Mouse (Mus musculus): Measurements from ENCODE around the gene 1700088E04Rik. TPM values are rescaled to one million over a fixed set of nuclear protein-coding genes. Genes with fewer than 3 reads are reported as not detected.
A peak's percentile ranks its signal among the peaks of the same experiment; 100 is the strongest.

The 1700088E04Rik gene
- polyA plus RNA-seq, 1 experiment: 115 TPM

GRCm38 (mm10) chr15:79131442-79131841 lies 9.6 kb downstream of the 1700088E04Rik start:
- TF ChIP-seq CTCF (IDR thresholded peaks at IDR 0.05; ENCODE audit: control insufficient read depth, insufficient read depth, insufficient replicate concordance, low read depth, low read length): no peak
- TF ChIP-seq POLR2A (IDR thresholded peaks at IDR 0.05; ENCODE audit: control insufficient read depth, low read depth, low read length): no peak
- H3K27ac ChIP-seq (ENCODE audit: control insufficient read depth, insufficient read depth, low read depth, low read length): peak overlapping the region; percentile 22
- H3K4me3 ChIP-seq (ENCODE audit: control insufficient read depth, low read depth, low read length): no peak overlapping the region
- H3K27me3 ChIP-seq (ENCODE audit: control insufficient read depth, insufficient read depth, low read length): no peaks in the 10 kb centered on the region
- no peaks in the 10 kb centered on the region for H3K36me3 ChIP-seq (ENCODE audit: control insufficient read depth, insufficient read depth, low read length)
- H3K4me1 ChIP-seq (ENCODE audit: control insufficient read depth, insufficient read depth, low read length): peaks cover 8% of the 10 kb centered on the region

- Histone ChIP-seq H3K27me3 (ENCODE audit: control insufficient read depth, insufficient read depth, low read length) (no peaks in the 10 kb centered on the region), H3K4me3 (ENCODE audit: control insufficient read depth, low read depth, low read length) (no peak overlapping the region), H3K27ac (ENCODE audit: control insufficient read depth, insufficient read depth, low read depth, low read length) (no peak overlapping the region), H3K4me1 (ENCODE audit: control insufficient read depth, insufficient read depth, low read length) (peaks cover 8% of the 10 kb centered on the region), H3K36me3 (ENCODE audit: control insufficient read depth, insufficient read depth, low read length) (no peaks in the 10 kb centered on the region)
- TF ChIP-seq CTCF (IDR thresholded peaks at IDR 0.05; ENCODE audit: control insufficient read depth, insufficient read depth, insufficient replicate concordance, low read depth, low read length) (no peak), POLR2A (IDR thresholded peaks at IDR 0.05; ENCODE audit: control insufficient read depth, low read depth, low read length) (no peak)
Observed at GRCm38 (mm10) chr15:79130782-79131181, 10.3 kb downstream of the 1700088E04Rik start.

- H3K4me3 ChIP-seq (ENCODE audit: control insufficient read depth, low read depth, low read length): no peak overlapping the region
- H3K27me3 ChIP-seq (ENCODE audit: control insufficient read depth, insufficient read depth, low read length): no peaks in the 10 kb centered on the region
- no peak overlapping the region for H3K27ac ChIP-seq (ENCODE audit: control insufficient read depth, insufficient read depth, low read depth, low read length)
- H3K4me1 ChIP-seq (ENCODE audit: control insufficient read depth, insufficient read depth, low read length): peaks cover 8% of the 10 kb centered on the region
- TF ChIP-seq CTCF (IDR thresholded peaks at IDR 0.05; ENCODE audit: control insufficient read depth, insufficient read depth, insufficient replicate concordance, low read depth, low read length) (no peak), POLR2A (IDR thresholded peaks at IDR 0.05; ENCODE audit: control insufficient read depth, low read depth, low read length) (no peak)
- H3K36me3 ChIP-seq (ENCODE audit: control insufficient read depth, insufficient read depth, low read length): no peaks in the 10 kb centered on the region; the same call in 1 of the 2 replicates
Observed at GRCm38 (mm10) chr15:79129311-79129710, 11.7 kb downstream of the 1700088E04Rik start.

GRCm38 (mm10) chr15:79128208-79128607 lies 12.8 kb downstream of the 1700088E04Rik start:
- Histone ChIP-seq H3K4me3 (ENCODE audit: control insufficient read depth, low read depth, low read length) (no peak overlapping the region), H3K27me3 (ENCODE audit: control insufficient read depth, insufficient read depth, low read length) (no peaks in the 10 kb centered on the region), H3K4me1 (ENCODE audit: control insufficient read depth, insufficient read depth, low read length) (peaks cover 8% of the 10 kb centered on the region), H3K36me3 (ENCODE audit: control insufficient read depth, insufficient read depth, low read length) (no peaks in the 10 kb centered on the region; the same call in none of the 2 replicates), H3K27ac (ENCODE audit: control insufficient read depth, insufficient read depth, low read depth, low read length) (no peak overlapping the region)
- TF ChIP-seq POLR2A (IDR thresholded peaks at IDR 0.05; ENCODE audit: control insufficient read depth, low read depth, low read length): no peak
- TF ChIP-seq CTCF (IDR thresholded peaks at IDR 0.05; ENCODE audit: control insufficient read depth, insufficient read depth, insufficient replicate concordance, low read depth, low read length): peak; percentile 50; the same call in 1 of the 2 replicates

GRCm38 (mm10) chr15:79127101-79127500 lies 14.0 kb downstream of the 1700088E04Rik start:
- TF ChIP-seq CTCF (IDR thresholded peaks at IDR 0.05; ENCODE audit: control insufficient read depth, insufficient read depth, insufficient replicate concordance, low read depth, low read length) (no peak), POLR2A (IDR thresholded peaks at IDR 0.05; ENCODE audit: control insufficient read depth, low read depth, low read length) (no peak)
- Histone ChIP-seq H3K4me1 (ENCODE audit: control insufficient read depth, insufficient read depth, low read length) (peaks cover 8% of the 10 kb centered on the region), H3K4me3 (ENCODE audit: control insufficient read depth, low read depth, low read length) (peak overlapping the region; percentile 77), H3K27ac (ENCODE audit: control insufficient read depth, insufficient read depth, low read depth, low read length) (no peak overlapping the region), H3K36me3 (ENCODE audit: control insufficient read depth, insufficient read depth, low read length) (no peaks in the 10 kb centered on the region; the same call in none of the 2 replicates), H3K27me3 (ENCODE audit: control insufficient read depth, insufficient read depth, low read length) (no peaks in the 10 kb centered on the region)

GRCm38 (mm10) chr15:79126217-79126932 lies 14.7 kb downstream of the 1700088E04Rik start:
- no peaks in the 10 kb centered on the region; the same call in none of the 2 replicates for H3K36me3 ChIP-seq (ENCODE audit: control insufficient read depth, insufficient read depth, low read length)
- H3K4me1 ChIP-seq (ENCODE audit: control insufficient read depth, insufficient read depth, low read length): peaks cover 5% of the 10 kb centered on the region
- TF ChIP-seq CTCF (IDR thresholded peaks at IDR 0.05; ENCODE audit: control insufficient read depth, insufficient read depth, insufficient replicate concordance, low read depth, low read length) (peak; percentile 1; the same call in 1 of the 2 replicates), POLR2A (IDR thresholded peaks at IDR 0.05; ENCODE audit: control insufficient read depth, low read depth, low read length) (no peak)
- no peaks in the 10 kb centered on the region for H3K27me3 ChIP-seq (ENCODE audit: control insufficient read depth, insufficient read depth, low read length)
- peak overlapping the region; percentile 77 for H3K4me3 ChIP-seq (ENCODE audit: control insufficient read depth, low read depth, low read length)
- no peak overlapping the region for H3K27ac ChIP-seq (ENCODE audit: control insufficient read depth, insufficient read depth, low read depth, low read length)

GRCm38 (mm10) chr15:79124331-79124875 lies 16.6 kb downstream of the 1700088E04Rik start:
- H3K4me1 ChIP-seq (ENCODE audit: control insufficient read depth, insufficient read depth, low read length): no peaks in the 10 kb centered on the region; the same call in 1 of the 2 replicates
- TF ChIP-seq POLR2A (IDR thresholded peaks at IDR 0.05; ENCODE audit: control insufficient read depth, low read depth, low read length) (no peak), CTCF (IDR thresholded peaks at IDR 0.05; ENCODE audit: control insufficient read depth, insufficient read depth, insufficient replicate concordance, low read depth, low read length) (no peak)
- no peaks in the 10 kb centered on the region; the same call in none of the 2 replicates for H3K36me3 ChIP-seq (ENCODE audit: control insufficient read depth, insufficient read depth, low read length)
- H3K27me3 ChIP-seq (ENCODE audit: control insufficient read depth, insufficient read depth, low read length): no peaks in the 10 kb centered on the region
- H3K27ac ChIP-seq (ENCODE audit: control insufficient read depth, insufficient read depth, low read depth, low read length): peak overlapping the region; percentile 61
- H3K4me3 ChIP-seq (ENCODE audit: control insufficient read depth, low read depth, low read length): peak overlapping the region; percentile 77

Data from testis, adult 2 months (tissue).